Mouse (Mus musculus) bone marrow macrophage, adult 2 months (primary cell): ENCODE measurements around the gene Pfdn5.
A peak's percentile ranks its signal among the peaks of the same experiment; 100 is the strongest.

Experiments
- CTCF ChIP-seq: IDR thresholded peaks from 2 replicates; pipeline ENCODE4 v1.5.1; 2012; ENCODE audit warnings: low read depth, mild to moderate bottlenecking, low read length, moderate library complexity
- POLR2A ChIP-seq: IDR thresholded peaks from 2 replicates; pipeline ENCODE4 v1.6.1; 2012; ENCODE audit warnings: mild to moderate bottlenecking, low read depth, low read length, borderline replicate concordance

- TF ChIP-seq CTCF (no peak), POLR2A (0 out of 2 replicates have a peak, but pooled peaks have one; percentile 61)
Observed at GRCm38 (mm10) chr15:102296368-102297006, 29.4 kb upstream of the Pfdn5 start.
